Mouse (Mus musculus): ENCODE data around the gene Snx17.

Gene Snx17

DNA sequence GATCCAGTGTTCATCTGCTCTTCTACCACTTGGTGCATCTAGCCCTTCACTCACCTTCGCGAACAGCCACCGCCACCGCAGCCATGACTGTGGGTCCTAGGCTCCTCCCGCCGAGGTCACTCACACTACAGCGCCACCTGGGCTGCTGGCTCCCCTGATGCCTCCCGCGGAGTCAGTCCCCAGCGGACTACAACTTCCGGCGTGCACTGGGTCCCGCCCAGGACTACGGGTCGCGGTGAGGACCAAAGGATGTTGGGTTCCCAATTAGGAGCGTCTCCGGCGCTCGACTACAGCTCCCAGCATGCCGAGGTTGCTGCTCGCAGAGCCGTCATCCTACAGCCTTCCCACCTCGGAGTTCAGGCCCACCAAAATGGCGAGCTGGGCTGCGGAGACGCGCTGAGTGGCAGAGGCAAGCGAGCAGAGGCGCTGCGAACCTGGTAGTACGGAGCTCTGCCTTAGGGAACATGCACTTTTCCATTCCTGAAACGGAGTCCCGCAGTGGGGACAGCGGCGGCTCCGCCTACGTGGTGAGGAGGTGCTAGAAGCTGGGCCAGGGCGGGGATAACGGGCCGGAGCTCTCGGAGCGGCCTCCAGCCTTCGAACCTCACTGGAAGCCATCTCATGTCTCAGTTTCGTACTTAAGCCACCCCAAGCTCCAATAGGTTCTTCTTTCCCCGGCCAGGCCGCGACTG lies at the start of gene Snx17, which contains the start of gene Eif2b4:
TSS of gene Snx17 (plus strand) at position 289 of the 692 bp plus-strand sequence.
TSS of gene Eif2b4 (minus strand) at position 492 of the 692 bp plus-strand sequence.
- peak; percentile 99 for DNase-seq

DNA sequence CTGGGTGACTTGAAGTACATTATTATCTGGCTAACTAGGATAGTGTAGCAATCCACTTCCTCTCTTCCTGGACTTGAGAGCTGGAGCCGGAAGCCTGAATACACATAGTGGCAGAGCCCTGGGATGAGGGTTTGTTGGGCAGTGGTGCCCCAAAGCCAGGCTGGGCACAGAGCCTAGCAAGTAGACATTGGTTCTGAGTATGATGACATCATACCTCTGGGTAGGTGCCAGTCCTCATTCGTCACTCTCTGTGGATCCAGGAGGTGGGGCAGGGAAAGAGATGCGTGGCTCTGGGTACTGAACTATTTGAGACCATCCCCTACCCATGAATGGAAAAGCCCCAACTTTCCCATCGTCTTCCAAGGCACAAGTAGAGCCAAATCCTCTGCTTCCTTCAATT lies 43.2 kb upstream of the Snx17 start:
- peak; percentile 28 for DNase-seq

DNA sequence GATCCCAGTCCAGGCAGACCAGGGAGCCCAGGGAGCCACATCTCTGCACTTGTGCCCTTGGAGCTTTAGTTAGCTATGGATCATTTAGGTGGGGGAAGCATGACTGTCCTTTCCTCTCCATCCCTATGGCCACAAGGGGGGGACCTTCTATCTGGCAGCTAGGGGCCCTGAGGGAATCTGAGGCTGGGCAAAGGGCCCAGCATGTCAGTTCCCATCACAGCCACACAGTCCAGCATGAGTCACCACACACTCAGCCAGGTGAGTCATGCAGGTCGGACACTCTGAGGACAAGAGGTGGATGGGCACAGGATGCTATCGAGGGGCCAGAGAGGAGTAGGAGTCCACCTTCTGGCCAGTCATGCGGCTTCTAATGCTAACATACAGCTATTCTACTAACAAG lies 41.3 kb upstream of the Snx17 start:
- DNase-seq: peak; percentile 63

DNA sequence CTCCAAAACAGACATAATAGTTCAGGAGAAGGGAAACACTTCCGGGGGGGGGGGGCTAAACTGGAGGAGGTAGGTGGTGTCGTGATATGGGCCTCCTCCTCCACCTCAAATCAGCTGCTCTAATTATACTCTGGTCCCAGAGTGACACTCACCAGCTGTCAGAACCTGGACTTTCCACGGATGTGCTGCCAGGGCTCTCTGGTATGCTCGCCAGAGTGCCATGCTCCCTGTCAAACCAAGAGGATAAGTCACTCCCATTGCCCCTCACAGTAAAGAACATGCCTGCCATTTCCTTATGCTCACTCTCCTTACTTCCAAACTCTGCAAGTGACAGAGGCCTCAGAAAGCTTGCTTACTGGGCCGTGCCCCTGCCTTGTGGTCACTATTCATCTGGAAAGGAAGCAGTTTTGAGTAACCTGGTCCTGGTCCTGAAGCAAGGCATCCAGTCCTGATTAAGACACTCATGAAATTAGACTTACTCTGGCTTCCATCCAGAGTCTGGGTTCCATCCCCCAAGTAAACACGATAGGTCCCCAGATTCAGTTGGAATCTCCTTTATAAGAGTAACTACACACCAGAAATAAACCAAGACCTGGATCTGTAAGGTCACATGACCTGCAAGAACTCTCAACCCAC lies 39.4 kb upstream of the Snx17 start:
- DNase-seq: no peak

DNA sequence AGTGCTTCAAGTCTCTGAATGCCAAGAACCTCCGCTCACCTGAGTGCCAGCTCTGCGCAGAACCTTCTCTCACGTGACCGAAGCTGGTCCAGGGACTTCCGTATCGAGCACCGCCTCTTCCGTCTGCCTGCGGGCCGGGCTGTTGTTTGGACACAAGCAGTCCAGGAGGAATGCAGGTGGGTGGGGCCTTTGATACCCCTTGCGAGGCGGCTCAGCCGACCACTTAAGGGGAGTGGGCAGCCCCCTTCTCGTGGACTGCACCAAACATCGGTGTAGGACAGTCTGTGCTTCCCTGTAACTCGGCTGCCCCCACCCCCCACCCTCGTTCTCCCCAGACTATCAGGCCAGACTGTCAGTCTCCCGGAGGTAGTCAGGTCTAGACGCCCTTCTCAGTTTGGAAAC lies 38.9 kb upstream of the Snx17 start, which contains the start of gene Mpv17:
TSS of gene Mpv17 (minus strand) at position 100 of the 402 bp plus-strand sequence.
- DNase-seq: peak; percentile 80

DNA sequence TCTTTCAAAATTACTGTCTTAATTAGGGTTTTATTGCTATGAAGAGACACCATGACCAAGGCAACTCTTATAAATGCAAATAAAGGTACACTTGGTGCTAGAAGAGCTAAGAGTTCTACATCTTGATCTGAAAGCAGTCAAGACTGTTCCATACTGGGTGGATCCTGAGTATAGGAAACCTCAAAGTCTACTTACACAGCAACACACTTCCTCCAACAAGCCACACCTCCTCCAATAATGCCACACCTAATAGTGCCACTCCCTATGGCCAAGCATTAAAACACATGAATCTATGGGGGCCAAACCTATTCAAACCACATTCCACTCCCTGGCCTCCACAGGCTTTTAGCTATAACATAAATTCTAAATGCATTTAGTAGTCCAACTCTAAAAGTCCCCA lies 30.6 kb upstream of the Snx17 start:
- DNase-seq: no peak

DNA sequence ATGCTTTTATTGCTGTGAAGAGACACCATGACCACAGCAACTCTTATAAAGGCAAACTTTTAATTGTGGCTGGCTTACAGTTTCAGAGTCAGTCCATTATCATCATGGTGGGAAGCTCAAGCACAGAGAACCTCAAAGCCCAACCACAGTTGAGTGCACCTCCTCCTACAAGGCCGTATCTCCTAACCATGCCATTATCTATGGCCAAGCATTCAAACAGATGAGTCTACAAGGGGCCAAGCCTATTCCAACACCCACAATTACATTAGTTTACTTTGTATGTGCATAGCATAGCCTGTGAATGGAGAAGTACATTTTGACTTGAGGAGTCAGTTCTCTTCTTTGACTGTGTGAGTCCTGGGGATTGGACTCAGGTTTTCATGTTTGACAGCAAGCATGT lies 28.1 kb upstream of the Snx17 start:
- no peak for DNase-seq

DNA sequence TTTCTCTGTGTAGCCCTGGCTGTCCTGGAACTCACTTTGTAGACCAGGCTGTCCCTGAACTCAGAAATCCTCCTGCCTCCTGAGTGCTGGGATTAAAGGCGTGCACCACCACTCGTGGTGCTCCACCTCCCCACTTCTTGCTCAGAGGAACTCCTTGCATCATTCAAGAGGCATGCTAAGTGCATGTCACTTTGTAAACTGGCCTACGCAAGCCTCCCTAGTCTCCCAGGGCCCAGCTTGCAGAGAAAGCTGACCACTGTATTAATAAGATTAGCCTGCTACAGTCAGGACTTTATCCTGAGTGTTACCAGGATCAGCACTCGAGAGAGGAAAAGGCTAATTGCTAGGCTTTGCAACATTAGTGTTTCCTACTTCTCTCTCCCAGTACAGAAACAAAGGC lies 24.4 kb upstream of the Snx17 start:
- no peak for DNase-seq

DNA sequence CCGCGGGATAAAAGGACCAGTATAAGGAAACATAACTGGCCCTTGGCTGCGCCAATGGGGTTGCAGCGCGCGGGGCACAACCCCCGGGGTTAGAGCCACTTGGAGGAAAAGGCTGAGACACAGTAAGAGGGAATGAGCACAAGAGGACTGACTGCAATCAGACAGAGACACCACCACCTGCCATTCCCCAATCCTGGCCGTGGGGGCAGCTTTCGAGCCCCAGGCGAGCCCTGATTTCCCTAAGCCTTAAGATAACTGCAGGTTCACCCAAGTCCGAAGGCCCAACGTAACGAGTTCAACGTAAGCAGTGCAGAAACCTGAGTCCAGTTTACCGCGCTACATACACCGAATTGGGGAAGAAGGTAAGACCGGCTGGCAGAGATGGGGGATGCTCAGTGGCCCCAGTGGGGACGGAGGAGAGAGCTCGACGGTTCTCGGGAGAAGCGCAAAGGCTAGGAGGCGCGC lies 13.7 kb upstream of the Snx17 start:
- no peak for DNase-seq

DNA sequence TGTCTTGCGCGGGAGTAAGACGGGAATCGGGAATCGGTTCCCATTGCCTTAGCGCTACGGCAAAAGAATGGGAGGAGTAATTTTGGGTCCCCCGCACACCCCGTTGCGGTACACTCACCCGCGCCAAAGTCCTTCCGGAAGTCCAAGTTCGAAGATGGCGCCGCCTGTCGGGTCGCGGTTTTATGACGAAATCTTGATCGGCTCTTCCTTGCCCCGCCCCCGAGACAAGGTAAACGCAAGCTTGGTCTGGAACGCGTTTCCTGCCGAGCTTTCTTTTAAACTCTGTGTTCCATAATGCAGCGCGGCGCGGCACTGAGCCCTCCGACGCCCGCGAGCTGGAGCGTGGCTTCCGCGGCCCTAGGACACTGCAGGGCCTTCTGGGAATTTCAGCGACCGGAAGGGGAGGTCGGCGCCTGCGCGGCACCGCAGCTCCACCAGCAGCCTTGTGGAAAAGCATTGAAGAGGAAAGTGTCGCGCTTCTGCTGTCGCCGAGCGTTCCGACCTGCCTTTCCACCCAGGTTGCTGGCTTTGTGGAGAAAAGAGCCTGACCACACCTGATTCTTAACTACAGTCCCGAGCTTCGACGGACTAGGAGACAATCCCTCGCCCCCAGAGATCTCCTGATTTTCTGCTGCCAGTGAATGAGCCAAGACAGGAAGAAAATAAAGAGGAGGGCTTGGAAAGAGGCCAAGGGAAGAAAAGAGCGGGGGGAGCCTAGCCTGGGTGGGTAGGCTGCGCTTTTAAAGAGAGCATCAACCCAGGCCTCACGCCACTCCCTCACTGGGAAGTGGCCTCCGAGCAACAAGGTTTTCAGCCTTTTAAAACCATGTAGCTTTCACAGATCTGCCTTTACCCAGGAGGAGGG lies 13.0 kb upstream of the Snx17 start, which contains the start of the genes Gm29609 and Gtf3c2:
TSS of gene Gm29609 (minus strand) at position 146 of the 865 bp plus-strand sequence.
TSS of gene Gtf3c2 (minus strand) at position 379 of the 865 bp plus-strand sequence.
- peak; percentile 97 for DNase-seq

DNA sequence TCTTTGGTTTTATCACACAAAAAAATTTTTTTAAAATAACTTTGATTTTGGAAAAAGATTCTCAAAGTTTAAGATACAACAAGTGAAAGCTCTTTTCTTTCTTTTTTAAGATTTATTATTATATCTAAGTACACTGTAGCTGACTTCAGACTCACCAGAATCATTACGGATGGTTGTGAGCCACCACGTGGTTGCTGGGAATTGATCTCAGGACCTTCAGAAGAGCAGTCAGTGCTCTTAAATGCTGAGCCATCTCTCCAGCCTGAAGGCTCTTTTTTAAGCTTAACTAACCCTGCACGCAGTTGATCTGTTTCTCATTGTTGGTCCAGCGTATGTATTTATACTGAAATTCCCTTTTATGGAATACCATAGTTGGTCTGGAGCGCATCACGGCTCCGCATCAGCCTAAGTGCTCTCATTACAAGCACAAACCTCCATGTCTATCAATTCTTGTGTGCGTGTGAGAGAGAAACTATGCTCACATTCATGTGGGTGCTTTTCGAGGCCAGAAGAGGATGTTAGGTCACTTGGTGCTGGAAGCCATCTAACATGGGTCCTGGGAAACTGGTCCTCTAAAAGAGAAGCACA lies 11.8 kb upstream of the Snx17 start:
- no peak for DNase-seq

DNA sequence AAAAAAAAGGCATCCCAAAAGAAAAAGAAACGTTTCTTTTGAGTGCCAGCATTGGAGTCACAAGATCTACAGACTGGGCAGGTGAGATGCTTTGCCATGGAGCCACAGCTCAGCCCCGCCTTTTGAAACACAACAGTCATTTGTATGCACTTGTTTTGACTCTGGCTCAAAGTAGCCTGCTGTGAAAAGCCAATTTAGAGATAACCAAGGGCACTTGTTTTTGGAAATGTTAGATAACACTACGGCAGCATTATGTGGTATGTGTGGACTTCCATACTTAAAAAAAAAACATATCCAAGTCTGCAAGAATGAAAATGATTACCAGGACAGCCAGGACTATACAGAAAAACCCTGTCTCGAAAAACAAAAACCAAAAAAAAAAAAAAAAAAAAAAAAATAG lies 9.3 kb upstream of the Snx17 start:
- no peak for DNase-seq

DNA sequence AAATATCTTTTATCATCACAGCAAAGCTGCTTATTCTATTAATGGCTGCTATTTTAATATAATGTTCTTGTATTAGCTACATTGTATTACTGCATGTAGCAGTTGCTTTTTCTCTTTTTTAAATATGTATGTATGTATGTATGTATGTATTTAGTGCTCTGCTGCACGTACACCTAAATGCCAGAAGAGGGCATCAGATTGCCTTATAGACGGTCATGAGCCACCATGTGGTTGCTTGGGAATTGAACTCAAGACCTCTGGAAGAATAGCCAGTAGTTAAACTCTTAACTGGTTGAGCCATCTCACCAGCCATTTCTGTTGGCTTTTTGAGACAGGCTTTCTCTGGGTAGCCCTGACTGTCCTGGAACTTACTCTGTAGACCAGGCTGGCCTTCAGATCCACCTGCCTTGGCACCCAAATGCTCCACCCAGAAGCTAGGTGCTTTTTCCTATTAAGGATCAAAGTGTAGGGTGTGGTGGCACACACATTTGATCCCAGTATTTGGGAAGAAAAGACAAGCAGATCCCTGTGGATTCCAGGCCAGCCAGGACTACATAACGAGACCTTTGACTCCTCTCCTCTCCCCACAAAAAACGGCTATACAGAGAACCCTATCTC lies 4.7 kb upstream of the Snx17 start:
- DNase-seq: no peak

DNA sequence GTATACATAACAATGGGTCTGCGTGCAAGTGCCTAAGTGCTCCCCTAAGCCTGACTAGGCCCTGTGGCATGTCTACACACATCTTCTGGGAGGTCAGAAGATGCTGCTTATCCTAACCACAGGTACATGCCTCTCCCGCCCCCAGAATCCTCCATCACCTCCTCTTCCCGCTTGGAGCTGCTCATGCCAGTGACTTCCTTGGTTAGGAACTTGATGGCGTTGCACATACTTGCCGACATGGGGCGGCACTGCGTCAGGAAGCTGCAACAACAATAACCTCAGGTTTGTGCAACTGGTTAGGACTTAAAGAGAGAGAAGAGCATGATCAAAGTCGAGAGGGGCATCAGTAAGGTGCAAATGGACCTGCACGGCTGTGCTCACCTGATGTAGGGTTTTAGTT lies 2.8 kb upstream of the Snx17 start:
- no peak for DNase-seq

DNA sequence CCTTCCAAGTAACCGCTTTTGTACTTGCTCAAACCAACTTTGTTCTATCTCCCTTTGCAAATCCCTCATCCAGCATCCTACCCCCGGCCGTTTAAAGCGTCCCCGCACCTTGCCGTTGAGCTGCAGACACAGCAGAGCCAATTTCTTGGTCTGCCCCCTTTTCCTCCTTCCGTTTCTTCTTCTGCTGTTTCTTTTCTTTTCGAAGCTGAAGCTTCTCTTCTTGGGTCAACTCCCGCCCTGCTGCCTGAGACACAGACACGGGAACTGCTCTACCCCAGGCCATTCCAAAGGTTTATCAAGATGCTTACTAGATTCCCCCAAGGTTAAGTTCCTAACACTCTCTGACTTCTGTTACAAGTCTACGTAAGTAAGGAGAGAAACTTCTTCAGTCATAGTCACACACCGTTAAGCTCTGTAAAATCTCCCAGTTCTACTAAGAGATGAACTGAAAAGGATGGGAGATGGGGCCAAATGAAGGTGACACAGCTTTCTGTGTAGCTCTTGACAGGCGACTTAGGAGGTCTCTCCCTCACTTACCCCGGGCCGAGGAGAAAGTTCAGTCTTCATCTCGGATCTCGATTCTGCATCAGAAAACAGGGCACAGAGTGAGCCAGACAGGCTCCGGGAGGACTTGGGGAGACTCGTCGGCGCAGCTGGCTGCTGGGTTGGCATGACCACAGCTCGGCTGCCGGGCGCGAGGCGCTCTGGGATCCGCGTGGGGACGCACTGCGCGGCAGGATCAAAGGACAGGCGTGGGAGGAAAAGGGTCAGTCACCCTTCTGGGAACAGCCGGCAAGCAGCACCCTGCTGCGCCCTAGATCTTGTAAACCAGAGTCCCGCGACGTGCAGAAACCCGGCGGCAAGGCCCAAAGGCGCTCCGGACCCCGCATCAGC lies 735 bp upstream of the Snx17 start:
- DNase-seq: no peak

DNA sequence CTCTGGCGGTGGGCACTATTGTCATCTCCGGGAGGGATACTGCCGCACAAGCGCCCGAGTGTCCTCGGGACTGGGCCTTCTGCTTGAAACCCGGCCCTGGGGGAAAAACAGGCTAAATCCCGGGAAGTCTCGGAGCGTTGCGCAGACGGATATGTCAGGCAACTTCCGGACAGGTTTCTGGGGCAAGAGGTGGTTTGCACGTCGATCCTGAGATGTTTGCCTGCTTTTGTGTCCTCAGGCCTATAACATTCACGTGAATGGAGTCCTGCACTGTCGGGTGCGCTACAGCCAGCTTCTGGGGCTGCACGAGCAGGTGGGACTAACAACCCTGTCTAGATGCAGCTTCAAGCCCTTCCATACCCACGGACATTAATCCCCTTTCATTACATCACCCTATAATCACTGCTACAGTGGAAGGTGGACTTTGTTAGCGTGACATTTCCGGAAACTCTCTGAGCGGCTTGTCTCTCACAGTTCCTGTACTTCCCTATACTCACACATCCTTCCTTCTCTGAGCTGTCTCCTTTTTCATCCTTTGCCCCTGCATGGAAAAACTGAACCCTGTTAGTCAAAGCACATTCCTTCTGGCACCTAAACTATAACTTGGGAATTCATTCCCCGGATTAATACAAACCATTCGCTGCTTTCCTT lies 729 bp downstream of the Snx17 start:
- no peak for DNase-seq

DNA sequence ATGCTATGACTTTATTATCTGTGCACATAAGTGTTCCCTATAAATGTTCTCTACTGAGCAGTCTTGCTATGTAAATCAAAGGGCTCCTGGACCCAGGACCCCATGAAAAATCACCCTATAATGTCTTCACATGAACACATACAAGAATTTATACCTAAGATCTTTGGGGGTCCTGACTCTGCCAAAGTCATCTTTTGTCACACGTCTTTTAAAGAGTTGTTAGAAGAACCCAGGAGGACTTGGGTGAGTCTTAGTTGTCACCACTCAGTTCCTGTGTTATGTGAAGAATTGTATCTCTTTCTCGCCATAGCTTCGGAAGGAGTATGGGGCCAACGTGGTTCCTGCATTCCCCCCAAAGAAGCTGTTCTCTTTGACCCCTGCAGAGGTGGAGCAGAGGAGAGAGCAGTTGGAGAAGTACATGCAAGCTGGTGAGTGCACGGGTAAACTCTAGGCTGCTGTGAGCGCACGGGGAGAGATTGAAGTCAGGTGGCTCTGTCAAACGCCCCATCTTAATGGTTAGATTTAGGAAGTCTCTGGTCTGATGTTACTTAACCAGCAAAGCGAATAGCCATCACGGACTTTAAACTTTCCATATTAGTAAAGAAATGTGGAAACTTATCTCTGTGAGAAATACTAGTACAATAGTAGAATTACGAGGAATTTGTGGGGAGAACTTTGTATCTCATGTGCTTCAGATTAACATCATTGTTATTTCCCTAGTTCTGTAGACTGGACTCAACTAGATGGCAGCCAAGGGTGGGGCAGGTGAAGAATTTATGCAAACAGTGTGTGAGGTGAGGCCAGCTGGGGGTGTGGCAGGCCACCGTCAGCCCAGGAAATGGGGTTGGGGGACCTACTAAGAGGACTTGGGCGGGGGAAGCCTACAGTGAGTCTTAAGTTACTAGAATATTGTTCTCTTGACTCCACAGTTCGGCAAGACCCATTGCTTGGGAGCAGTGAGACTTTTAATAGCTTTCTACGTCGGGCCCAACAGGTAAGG lies 1.8 kb downstream of the Snx17 start:
- DNase-seq: no peak

DNA sequence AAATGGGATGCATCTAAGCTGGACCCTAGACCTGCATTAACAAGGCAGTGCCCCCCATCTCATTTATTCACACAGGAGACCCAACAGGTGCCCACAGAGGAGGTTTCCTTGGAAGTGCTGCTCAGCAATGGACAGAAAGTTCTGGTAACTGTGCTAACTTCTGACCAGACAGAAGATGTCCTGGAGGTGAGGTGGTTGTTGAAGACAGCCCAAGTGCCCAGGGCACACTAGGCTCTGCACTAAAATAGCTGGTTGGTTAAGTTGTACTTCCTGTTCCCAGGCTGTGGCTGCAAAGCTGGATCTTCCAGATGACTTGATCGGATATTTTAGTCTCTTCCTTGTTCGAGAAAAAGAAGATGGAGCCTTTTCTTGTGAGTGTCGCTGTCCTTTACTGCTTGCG lies 2.6 kb downstream of the Snx17 start:
- no peak for DNase-seq

DNA sequence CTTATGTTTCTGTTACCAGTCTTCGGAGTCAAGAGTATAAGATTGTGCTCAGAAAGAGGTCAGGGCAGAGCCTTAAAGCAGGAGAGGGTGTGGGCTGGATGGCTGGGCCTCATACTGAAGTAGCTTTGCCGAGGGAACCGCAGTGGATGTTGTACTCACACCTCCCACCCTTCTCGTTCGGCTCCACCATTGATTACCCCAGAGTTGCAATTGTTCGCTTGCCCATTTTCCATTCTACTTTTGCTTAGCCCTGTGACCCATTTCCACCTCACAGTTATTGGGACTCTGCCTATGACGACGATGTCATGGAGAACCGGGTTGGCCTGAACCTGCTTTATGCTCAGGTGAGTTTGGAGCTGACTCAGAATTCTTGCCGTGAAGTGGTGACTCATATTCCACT lies 3.2 kb downstream of the Snx17 start:
- no peak for DNase-seq

DNA sequence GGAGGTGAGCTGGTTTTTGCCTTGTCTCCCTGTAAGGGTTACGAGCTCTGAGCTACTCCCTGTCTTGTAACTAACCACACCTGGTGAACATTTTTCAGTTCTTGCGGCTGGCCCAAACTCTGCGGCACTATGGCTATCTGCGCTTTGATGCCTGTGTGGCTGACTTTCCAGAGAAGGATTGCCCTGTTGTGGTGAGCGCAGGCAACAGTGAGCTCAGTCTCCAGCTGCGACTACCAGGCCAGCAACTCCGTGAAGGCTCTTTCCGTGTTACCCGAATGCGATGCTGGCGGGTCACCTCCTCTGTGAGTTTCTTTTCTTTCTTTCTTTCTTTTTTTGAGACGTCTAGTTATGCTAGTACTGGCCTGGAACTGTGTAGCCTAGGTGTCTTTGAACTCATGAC lies 4.0 kb downstream of the Snx17 start:
- no peak for DNase-seq

Measured in cerebellum, adult 8-10 months (tissue).